Mouse (Mus musculus) G1E (cell line): Measurements from ENCODE around the gene Rps3.

Experiments
- CTCF ChIP-seq: IDR thresholded peaks from 2 replicates; pipeline ENCODE4 v1.5.1; 2012; ENCODE audit warnings: low read depth, low read length, inconsistent platforms, mixed read lengths
- GATA1 ChIP-seq: IDR thresholded peaks from 2 replicates; pipeline ENCODE4 v1.6.1; 2012; ENCODE audit warnings: borderline replicate concordance, low read length, inconsistent platforms, mixed read lengths
- GATA2 ChIP-seq: IDR thresholded peaks from 2 replicates; pipeline ENCODE4 v1.6.1; 2012; ENCODE audit warnings: low read depth, low read length, inconsistent platforms, borderline replicate concordance
- POLR2AphosphoS5 ChIP-seq: IDR thresholded peaks from 2 replicates; pipeline ENCODE4 v1.6.1; 2012; ENCODE audit warnings: low read depth, low read length, inconsistent platforms; ENCODE audit not compliant: insufficient replicate concordance
- TAL1 ChIP-seq: conservative IDR thresholded peaks from 2 replicates; pipeline ENCODE4 v1.6.1; 2012; ENCODE audit warnings: low read depth, low read length, inconsistent platforms, mixed read lengths

- TF ChIP-seq TAL1 (no peak), CTCF (no peak), POLR2AphosphoS5 (no peak), GATA2 (no peak), GATA1 (no peak)
Measured at GRCm38 (mm10) chr7:99469680-99470405, 13.7 kb downstream of the Rps3 start.
